Mouse (Mus musculus) forebrain, embryonic 11.5 days (tissue): ENCODE results near the gene Apold1. TPM values are rescaled to one million over a fixed set of nuclear protein-coding genes. Genes with fewer than 3 reads are reported as not detected.

Experiments used
- ATAC-seq: fragments of 200-750 bp; cut with Nextera tagmentation; replicated peaks from 2 replicates; pipeline ENCODE4 v1.8.0; 2017; ENCODE audit warnings: moderate TSS enrichment; ENCODE audit not compliant: low FRiP score
- DNase-seq: peaks from one replicate; pipeline ENCODE4 v3.0.0-alpha.2; 2017; ENCODE audit warnings: low spot score
- H3K27ac ChIP-seq: fragments of 300-500 bp; sonication (generic); 2 replicates; pipeline ENCODE4 v1.5.1; 2014; ENCODE audit warnings: low read depth, low read length
- H3K27me3 ChIP-seq: fragments of 300-500 bp; sonication (generic); 2 replicates; pipeline ENCODE4 v1.6.1; 2014; ENCODE audit warnings: mild to moderate bottlenecking, low read length, mixed read lengths; ENCODE audit not compliant: control insufficient read depth, insufficient read depth
- H3K36me3 ChIP-seq: fragments of 300-500 bp; sonication (generic); 2 replicates; pipeline ENCODE4 v1.6.1; 2014; ENCODE audit warnings: mild to moderate bottlenecking, low read length, moderate library complexity, mixed read lengths; ENCODE audit not compliant: control insufficient read depth, insufficient read depth
- H3K4me1 ChIP-seq: fragments of 300-500 bp; sonication (generic); replicated peaks from 2 replicates; pipeline ENCODE4 v1.6.1; 2014; ENCODE audit warnings: low read length, mixed read lengths; ENCODE audit not compliant: control insufficient read depth, insufficient read depth
- H3K4me2 ChIP-seq: fragments of 300-500 bp; sonication (generic); 2 replicates; pipeline ENCODE4 v1.6.1; 2014; ENCODE audit warnings: low read depth, mild to moderate bottlenecking, low read length, moderate library complexity, mixed read lengths; ENCODE audit not compliant: severe bottlenecking
- H3K4me3 ChIP-seq: fragments of 300-500 bp; sonication (generic); 2 replicates; pipeline ENCODE4 v1.5.1; 2014; ENCODE audit warnings: low read depth, low read length
- H3K9ac ChIP-seq: fragments of 300-500 bp; sonication (generic); 2 replicates; pipeline ENCODE4 v1.6.1; 2014; ENCODE audit warnings: low read length
- H3K9me3 ChIP-seq: fragments of 300-500 bp; sonication (generic); 2 replicates; pipeline ENCODE4 v1.6.1; 2016; ENCODE audit warnings: low read length, mixed read lengths; ENCODE audit not compliant: control insufficient read depth
- WGBS: fragments of 180-500 bp; shearing (Covaris S2); extraction: QIAGEN DNeasy Blood & Tissue Kit; methylation state at CpG from one replicate; pipeline ENCODE4 v1.1.7; 2014; 5-methylcytosine and 5-hydroxymethylcytosine counted together
- polyA plus RNA-seq: library from polyadenylated mRNA; unstranded; fragments of >200 nt; fragmentation: Nextera tagmentation; extraction: Ambion mirVana; gene quantifications from 2 replicates; pipeline ENCODE4 v1.2.1, GENCODE M21; 2014

Apold1 gene
- polyA plus RNA-seq, 1 experiment from 2014 or later: 3.0 TPM

GRCm38 (mm10) chr6:134947311-134948087 is 34.0 kb upstream of the Apold1 start:
- no peak overlapping the region for H3K4me3 ChIP-seq
- 0 out of 2 replicates have a peak, but pooled peaks have one; percentile 10 for ATAC-seq
- peak; percentile 72 for DNase-seq
- no peaks in the 10 kb centered on the region for H3K9me3 ChIP-seq
- H3K27me3 ChIP-seq: no peaks in the 10 kb centered on the region
- no peak overlapping the region for H3K9ac ChIP-seq
- H3K4me2 ChIP-seq: no peak overlapping the region
- no peaks in the 10 kb centered on the region for H3K4me1 ChIP-seq
- WGBS: 49% methylated on average over 13 of the region's 13 CpGs
- H3K36me3 ChIP-seq: no peaks in the 10 kb centered on the region; the same call in 1 of the 2 replicates
- H3K27ac ChIP-seq: no peak overlapping the region

GRCm38 (mm10) chr6:134948522-134949061 is 32.9 kb upstream of the Apold1 start:
- H3K4me1 ChIP-seq: no peaks in the 10 kb centered on the region
- ATAC-seq: no peak
- H3K4me3 ChIP-seq: no peak overlapping the region
- H3K4me2 ChIP-seq: no peak overlapping the region
- H3K27ac ChIP-seq: no peak overlapping the region
- H3K9ac ChIP-seq: no peak overlapping the region
- no peaks in the 10 kb centered on the region; the same call in 1 of the 2 replicates for H3K36me3 ChIP-seq
- no peak for DNase-seq
- 79% methylated on average over 11 of the region's 11 CpGs for WGBS
- no peaks in the 10 kb centered on the region for H3K9me3 ChIP-seq
- no peaks in the 10 kb centered on the region for H3K27me3 ChIP-seq

- Histone ChIP-seq H3K4me1 (no peaks in the 10 kb centered on the region), H3K4me2 (no peak overlapping the region), H3K27me3 (no peaks in the 10 kb centered on the region), H3K27ac (no peak overlapping the region), H3K4me3 (no peak overlapping the region), H3K9ac (no peak overlapping the region), H3K9me3 (no peaks in the 10 kb centered on the region), H3K36me3 (no peaks in the 10 kb centered on the region; the same call in 1 of the 2 replicates)
- DNase-seq (no peak), ATAC-seq (no peak)
- over 99% methylated on average over 3 of the region's 3 CpGs for WGBS
Observed at GRCm38 (mm10) chr6:134949241-134949640, 32.3 kb upstream of the Apold1 start.

- no peak for ATAC-seq
- H3K4me3 ChIP-seq: no peak overlapping the region
- 84% methylated on average over 5 of the region's 5 CpGs for WGBS
- H3K27me3 ChIP-seq: no peaks in the 10 kb centered on the region
- H3K27ac ChIP-seq: no peak overlapping the region
- DNase-seq: no peak
- H3K9me3 ChIP-seq: no peaks in the 10 kb centered on the region
- no peak overlapping the region for H3K4me2 ChIP-seq
- H3K9ac ChIP-seq: no peak overlapping the region
- no peaks in the 10 kb centered on the region for H3K4me1 ChIP-seq
- H3K36me3 ChIP-seq: no peaks in the 10 kb centered on the region; the same call in 1 of the 2 replicates
Observed at GRCm38 (mm10) chr6:134951364-134951763, 30.2 kb upstream of the Apold1 start.

- DNase-seq (no peak), ATAC-seq (no peak)
- H3K27ac ChIP-seq: no peak overlapping the region
- H3K36me3 ChIP-seq: no peaks in the 10 kb centered on the region; the same call in 1 of the 2 replicates
- no peaks in the 10 kb centered on the region for H3K9me3 ChIP-seq
- H3K9ac ChIP-seq: no peak overlapping the region
- 78% methylated on average over 11 of the region's 11 CpGs for WGBS
- H3K27me3 ChIP-seq: no peaks in the 10 kb centered on the region
- H3K4me2 ChIP-seq: no peak overlapping the region
- no peak overlapping the region for H3K4me3 ChIP-seq
- no peaks in the 10 kb centered on the region for H3K4me1 ChIP-seq
Observed at GRCm38 (mm10) chr6:134953976-134954375, 27.5 kb upstream of the Apold1 start.

- Histone ChIP-seq H3K27me3 (no peaks in the 10 kb centered on the region), H3K27ac (no peak overlapping the region), H3K9me3 (no peaks in the 10 kb centered on the region), H3K4me1 (peaks cover 11% of the 10 kb centered on the region), H3K4me3 (no peak overlapping the region), H3K4me2 (no peak overlapping the region), H3K36me3 (no peaks in the 10 kb centered on the region), H3K9ac (no peak overlapping the region)
- ATAC-seq (no peak), DNase-seq (no peak)
- 82% methylated on average over 4 of the region's 4 CpGs for WGBS
Observed at GRCm38 (mm10) chr6:134956388-134956787, 25.1 kb upstream of the Apold1 start.

GRCm38 (mm10) chr6:134961286-134961685 is 20.2 kb upstream of the Apold1 start:
- Histone ChIP-seq H3K9ac (no peak overlapping the region), H3K4me1 (peaks cover 17% of the 10 kb centered on the region), H3K27me3 (no peaks in the 10 kb centered on the region), H3K9me3 (no peaks in the 10 kb centered on the region), H3K4me2 (no peak overlapping the region), H3K27ac (peak overlapping the region; percentile 13; the same call in 1 of the 2 replicates), H3K4me3 (no peak overlapping the region), H3K36me3 (no peaks in the 10 kb centered on the region)
- ATAC-seq (no peak), DNase-seq (no peak)
- 44% methylated on average over 5 of the region's 5 CpGs for WGBS

- WGBS: 45% methylated on average over 9 of the region's 9 CpGs
Observed at GRCm38 (mm10) chr6:134961858-134962517, 19.5 kb upstream of the Apold1 start.

More at GRCm38 (mm10) chr6:134961858-134962517, 19.5 kb upstream of the Apold1 start:
- H3K4me1 ChIP-seq: peaks cover 17% of the 10 kb centered on the region
- no peaks in the 10 kb centered on the region for H3K27me3 ChIP-seq
- no peak overlapping the region for H3K4me3 ChIP-seq
- DNase-seq (no peak), ATAC-seq (0 out of 2 replicates have a peak, but pooled peaks have one; percentile 13)
- H3K9ac ChIP-seq: no peak overlapping the region
- no peaks in the 10 kb centered on the region for H3K36me3 ChIP-seq
- peak overlapping the region; percentile 13; the same call in 1 of the 2 replicates for H3K27ac ChIP-seq
- H3K9me3 ChIP-seq: no peaks in the 10 kb centered on the region
- no peak overlapping the region for H3K4me2 ChIP-seq
